Mouse (Mus musculus) activated CD4-positive, CD25-positive, alpha-beta regulatory T cell, adult 4 months (primary cell): ENCODE results near the gene Tril. TPM values are rescaled to one million over a fixed set of nuclear protein-coding genes. Genes with fewer than 3 reads are reported as not detected.

Experiments
- polyA plus RNA-seq, 2 experiments: library from polyadenylated mRNA; unstranded; fragments of 100-300 nt; shearing (Covaris generic); gene quantifications; one replicate each; pipeline ENCODE4 v1.2.1; 2017

Gene Tril
- polyA plus RNA-seq, 2 experiments from 2014 or later = not detected

Other genes starting within 250 kb of the Tril start
- not detected for gene Cpvl, start 157.8 kb upstream of the Tril start, polyA plus RNA-seq
- gene Chn2, start 218.7 kb upstream of the Tril start, polyA plus RNA-seq = 1 to 10 TPM; 5.6 to 6.3 TPM